Mouse (Mus musculus) embryonic facial prominence, embryonic 13.5 days (tissue): ENCODE measurements at regions not wholly inside any gene's neighbourhood (a gene's known extent, or its start where the extent isn't known, plus 50 kb on each side); places are given as distances from the start of the nearest gene placed in this dataset.

Experiments used
- ATAC-seq: fragments of 200-750 bp; cut with Nextera tagmentation; 2 replicates; pipeline ENCODE4 v1.8.0; 2017; ENCODE audit warnings: low read depth; ENCODE audit not compliant: insufficient number of reproducible peaks, insufficient read depth, low FRiP score, low TSS enrichment
- H3K27ac ChIP-seq: fragments of 300-500 bp; sonication (generic); 2 replicates; pipeline ENCODE4 v1.5.1; 2015; ENCODE audit warnings: moderate library complexity, mild to moderate bottlenecking, inconsistent platforms
- H3K27me3 ChIP-seq: fragments of 300-500 bp; sonication (generic); 2 replicates; pipeline ENCODE4 v1.6.1; 2015; ENCODE audit warnings: mild to moderate bottlenecking, inconsistent platforms
- H3K36me3 ChIP-seq: fragments of 300-500 bp; sonication (generic); 2 replicates; pipeline ENCODE4 v1.6.1; 2015; ENCODE audit warnings: mild to moderate bottlenecking, inconsistent platforms
- H3K4me1 ChIP-seq: fragments of 300-500 bp; sonication (generic); 2 replicates; pipeline ENCODE4 v1.6.1; 2015; ENCODE audit warnings: inconsistent platforms
- H3K4me2 ChIP-seq: fragments of 300-500 bp; sonication (generic); 2 replicates; pipeline ENCODE4 v1.6.1; 2015; ENCODE audit warnings: moderate library complexity, mild to moderate bottlenecking, inconsistent platforms
- H3K4me3 ChIP-seq: fragments of 300-500 bp; sonication (generic); 2 replicates; pipeline ENCODE4 v1.5.1; 2015; ENCODE audit warnings: mild to moderate bottlenecking, inconsistent platforms
- H3K9ac ChIP-seq: fragments of 300-500 bp; sonication (generic); 2 replicates; pipeline ENCODE4 v1.6.1; 2015; ENCODE audit warnings: mild to moderate bottlenecking, inconsistent platforms
- H3K9me3 ChIP-seq: fragments of 300-500 bp; sonication (generic); 2 replicates; pipeline ENCODE4 v1.6.1; 2016; ENCODE audit warnings: inconsistent platforms
- WGBS: fragments of 180-500 bp; shearing (Covaris S2); methylation state at CpG from one replicate; pipeline ENCODE4 v1.1.7; 2015; ENCODE audit warnings: mixed read lengths; 5-methylcytosine and 5-hydroxymethylcytosine counted together

GRCm38 (mm10) chr3:66646251-66646650, 334.9 kb upstream of the Rsrc1 start:
- Histone ChIP-seq H3K27ac (no peak overlapping the region), H3K27me3 (no peaks in the 10 kb centered on the region), H3K36me3 (no peaks in the 10 kb centered on the region), H3K9me3 (no peaks in the 10 kb centered on the region), H3K4me3 (no peak overlapping the region), H3K4me1 (peaks cover 19% of the 10 kb centered on the region), H3K9ac (no peak overlapping the region), H3K4me2 (no peak overlapping the region)
- ATAC-seq, result no peak
- 30% methylated on average over 4 of the region's 4 CpGs for WGBS

DNA sequence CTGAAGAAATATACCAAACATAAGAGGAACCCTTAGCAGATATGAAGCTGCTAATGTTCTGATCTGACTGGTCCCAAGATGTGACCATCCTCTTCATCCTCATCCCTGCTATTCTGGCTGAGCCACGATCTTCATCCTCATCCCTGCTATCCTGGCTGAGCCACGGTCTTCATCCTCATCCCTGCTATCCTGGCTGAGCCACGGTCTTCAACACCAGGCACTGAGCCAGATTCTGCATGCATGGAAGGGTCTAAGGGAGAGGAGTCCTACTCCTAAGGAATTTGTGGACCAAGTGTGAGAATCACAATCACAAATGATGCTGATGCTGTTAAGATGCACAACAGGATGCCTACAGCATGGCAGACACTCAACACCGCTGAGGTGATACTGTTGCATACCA, 331.9 kb upstream of the Rsrc1 start:
- Histone ChIP-seq H3K36me3 (no peaks in the 10 kb centered on the region), H3K9me3 (no peaks in the 10 kb centered on the region), H3K4me2 (no peak overlapping the region), H3K27me3 (no peaks in the 10 kb centered on the region), H3K4me1 (peaks cover 23% of the 10 kb centered on the region), H3K9ac (no peak overlapping the region), H3K27ac (no peak overlapping the region), H3K4me3 (no peak overlapping the region)
- ATAC-seq, result no peak
- 93% methylated on average over 4 of the region's 4 CpGs for whole genome bisulfite sequencing

GRCm38 (mm10) chr3:66650076-66650748, 331.0 kb upstream of the Rsrc1 start:
- no peak overlapping the region for H3K4me3 ChIP-seq

DNA sequence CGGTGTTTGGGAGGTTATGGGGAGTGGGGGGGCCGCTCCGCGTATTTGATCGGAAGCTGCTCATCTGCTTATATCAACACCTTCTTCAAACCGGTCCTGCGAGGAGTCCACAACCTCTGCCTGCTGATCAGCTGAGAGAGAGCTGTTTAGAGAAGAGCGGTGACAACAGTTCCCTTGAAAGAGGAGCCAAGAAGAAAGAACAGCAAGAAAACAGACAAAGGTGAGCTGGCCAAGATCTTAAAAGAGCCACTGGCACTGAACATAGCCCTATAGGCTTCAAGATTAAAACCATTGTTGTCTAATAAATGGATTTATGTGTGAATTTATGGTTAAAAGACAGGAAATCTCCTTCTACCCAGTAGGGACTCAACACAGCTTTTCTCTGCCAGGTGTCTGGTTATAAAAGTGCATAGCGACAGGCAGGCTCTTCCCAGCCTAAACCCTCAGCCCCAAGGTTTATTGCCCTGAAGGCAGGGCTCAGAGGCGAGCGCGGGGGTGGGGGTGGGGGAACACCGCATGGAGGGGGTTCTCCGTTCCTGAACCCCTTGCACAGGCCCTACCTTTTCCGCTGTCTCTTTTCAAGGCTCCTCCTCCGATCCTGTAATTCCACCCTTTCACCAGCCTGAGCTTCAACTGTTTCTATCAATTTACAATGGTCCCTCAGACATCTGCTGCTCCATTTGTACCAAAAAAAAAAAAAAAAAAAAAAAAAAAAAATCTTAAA, 330.3 kb upstream of the Rsrc1 start:
- ATAC-seq, result peak; percentile 67; the same call in 1 of the 2 replicates
- Histone ChIP-seq H3K9me3 (no peaks in the 10 kb centered on the region), H3K4me2 (peak overlapping the region; percentile 30), H3K36me3 (no peaks in the 10 kb centered on the region), H3K4me3 (no peak overlapping the region), H3K4me1 (peaks cover 23% of the 10 kb centered on the region), H3K27me3 (peaks cover 3% of the 10 kb centered on the region; the same call in 1 of the 2 replicates), H3K9ac (no peak overlapping the region), H3K27ac (peak overlapping the region; percentile 39; the same call in 1 of the 2 replicates)
- 49% methylated on average over 16 of the region's 16 CpGs for WGBS

More at GRCm38 (mm10) chr3:66650076-66650748, 331.0 kb upstream of the Rsrc1 start:
- 75% methylated on average over 15 of the region's 15 CpGs for WGBS
- no peaks in the 10 kb centered on the region for H3K36me3 ChIP-seq
- no peaks in the 10 kb centered on the region; the same call in 1 of the 2 replicates for H3K27me3 ChIP-seq
- peaks cover 23% of the 10 kb centered on the region for H3K4me1 ChIP-seq
- H3K27ac ChIP-seq, result peak overlapping the region; percentile 39; the same call in 1 of the 2 replicates
- 0 out of 2 replicates have a peak, but pooled peaks have one; percentile 52 for ATAC-seq
- H3K9me3 ChIP-seq, result no peaks in the 10 kb centered on the region
- no peak overlapping the region for H3K9ac ChIP-seq
- no peak overlapping the region; the same call in 1 of the 2 replicates for H3K4me2 ChIP-seq

GRCm38 (mm10) chr3:66652139-66652846, 328.9 kb upstream of the Rsrc1 start:
- no peak for ATAC-seq
- Histone ChIP-seq H3K36me3 (no peaks in the 10 kb centered on the region), H3K9ac (no peak overlapping the region), H3K4me2 (no peak overlapping the region), H3K9me3 (no peaks in the 10 kb centered on the region), H3K27me3 (peaks cover 3% of the 10 kb centered on the region), H3K27ac (no peak overlapping the region), H3K4me3 (no peak overlapping the region), H3K4me1 (peaks cover 17% of the 10 kb centered on the region)
- 85% methylated on average over 7 of the region's 7 CpGs for WGBS

GRCm38 (mm10) chr3:66653961-66654360, 327.2 kb upstream of the Rsrc1 start:
- Histone ChIP-seq H3K9me3 (no peaks in the 10 kb centered on the region), H3K9ac (no peak overlapping the region), H3K4me1 (peaks cover 17% of the 10 kb centered on the region), H3K4me2 (no peak overlapping the region), H3K27me3 (peaks cover 5% of the 10 kb centered on the region), H3K27ac (no peak overlapping the region), H3K36me3 (no peaks in the 10 kb centered on the region), H3K4me3 (no peak overlapping the region)
- ATAC-seq, result no peak
- 76% methylated on average over 2 of the region's 2 CpGs for WGBS

- Histone ChIP-seq H3K9me3 (no peaks in the 10 kb centered on the region), H3K4me3 (no peak overlapping the region), H3K36me3 (no peaks in the 10 kb centered on the region), H3K27me3 (peaks cover 9% of the 10 kb centered on the region), H3K4me2 (no peak overlapping the region), H3K27ac (no peak overlapping the region), H3K9ac (no peak overlapping the region), H3K4me1 (peaks cover 17% of the 10 kb centered on the region)
- no peak for ATAC-seq
- 76% methylated on average over 1 of the region's 1 CpGs for WGBS
Observed at GRCm38 (mm10) chr3:66654860-66655259, 326.3 kb upstream of the Rsrc1 start.

DNA sequence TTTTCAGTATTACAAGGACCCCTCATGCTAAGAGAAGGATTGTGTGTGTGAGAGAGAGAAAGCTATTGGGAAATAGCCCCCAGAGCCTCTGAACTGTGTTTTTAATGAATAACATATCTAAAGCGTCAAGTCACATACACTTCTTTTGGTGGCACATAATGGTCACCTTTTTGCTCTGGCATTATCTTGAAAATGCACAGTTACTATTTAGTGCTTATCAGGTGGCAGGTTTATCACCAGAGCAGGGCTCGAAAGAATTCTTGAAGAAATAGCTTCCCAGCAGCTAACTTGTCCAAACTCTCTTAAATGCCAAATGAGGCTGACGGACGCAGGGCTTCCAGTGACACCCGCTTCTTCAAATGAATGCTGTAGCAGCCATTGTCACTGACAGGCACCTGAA, 324.7 kb upstream of the Rsrc1 start:
- no peak overlapping the region for H3K4me2 ChIP-seq
- H3K4me1 ChIP-seq, result peaks cover 8% of the 10 kb centered on the region; the same call in 1 of the 2 replicates
- no peak overlapping the region for H3K9ac ChIP-seq
- peaks cover 18% of the 10 kb centered on the region for H3K27me3 ChIP-seq
- H3K27ac ChIP-seq, result no peak overlapping the region
- WGBS, result 86% methylated on average over 5 of the region's 5 CpGs
- H3K9me3 ChIP-seq, result no peaks in the 10 kb centered on the region
- no peak for ATAC-seq
- no peaks in the 10 kb centered on the region for H3K36me3 ChIP-seq
- H3K4me3 ChIP-seq, result no peak overlapping the region

DNA sequence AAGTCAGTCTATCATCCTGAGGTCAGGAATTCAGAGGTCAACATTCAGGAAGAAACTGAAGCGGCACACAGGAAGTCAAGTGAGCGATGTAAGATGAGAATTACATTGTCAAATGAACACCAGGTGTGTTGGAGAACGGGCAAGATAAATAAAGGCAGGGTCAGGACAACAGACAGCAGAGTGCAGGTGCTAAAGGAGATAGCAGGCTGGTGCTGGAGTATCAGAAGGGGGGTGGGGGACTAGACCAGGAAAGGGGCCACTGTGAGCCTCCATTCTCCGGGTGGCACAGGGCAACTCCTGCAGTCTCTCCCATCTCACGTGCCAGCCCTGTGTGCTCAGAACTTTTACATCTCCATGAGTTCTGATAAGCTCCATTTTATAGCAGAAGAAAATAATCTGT, 320.6 kb upstream of the Rsrc1 start:
- Histone ChIP-seq H3K27ac (no peak overlapping the region), H3K4me2 (no peak overlapping the region), H3K4me3 (no peak overlapping the region), H3K27me3 (peaks cover 16% of the 10 kb centered on the region), H3K9me3 (no peaks in the 10 kb centered on the region), H3K36me3 (no peaks in the 10 kb centered on the region), H3K4me1 (peaks cover 24% of the 10 kb centered on the region), H3K9ac (no peak overlapping the region)
- ATAC-seq, result no peak
- 27% methylated on average over 5 of the region's 5 CpGs for WGBS

GRCm38 (mm10) chr3:66661826-66662618, 319.2 kb upstream of the Rsrc1 start:
- Histone ChIP-seq H3K9ac (no peak overlapping the region), H3K4me3 (no peak overlapping the region), H3K27me3 (peaks cover 15% of the 10 kb centered on the region), H3K4me1 (peaks cover 24% of the 10 kb centered on the region), H3K9me3 (no peaks in the 10 kb centered on the region), H3K36me3 (no peaks in the 10 kb centered on the region), H3K27ac (no peak overlapping the region), H3K4me2 (no peak overlapping the region)
- no peak for ATAC-seq
- whole genome bisulfite sequencing, result 32% methylated on average over 8 of the region's 8 CpGs
